ENCODE assay signal across 8 mouse cellular contexts in genomic region chr16:45843351-45843891, GRCm38 (mm10).
A peak's percentile ranks its signal among the peaks of the same experiment; 100 is the strongest.
DNase-seq lines count a peak whose midpoint lies in the region; ATAC-seq lines count a peak whose summit lies in the region.

No protein-coding gene starts in this region.

- H3K36me3 ChIP-seq in heart, embryonic 10.5 days = no peaks in the 10 kb centered on the region
- H3K36me3 ChIP-seq in lung, embryonic 16.5 days (ENCODE audit: control insufficient read depth, insufficient read depth, low read length) = no peaks in the 10 kb centered on the region
- no peaks in the 10 kb centered on the region for H3K36me3 ChIP-seq in stomach, embryonic 15.5 days

- H3K9ac ChIP-seq in lung, embryonic 16.5 days (ENCODE audit: low read length) = peak overlapping the region; percentile 81
- peak overlapping the region; percentile 80 for H3K9ac ChIP-seq in stomach, embryonic 15.5 days

- H3K27me3 ChIP-seq in heart, embryonic 10.5 days (ENCODE audit: insufficient read depth, poor library complexity, severe bottlenecking) = no peaks in the 10 kb centered on the region
- H3K27me3 ChIP-seq in lung, embryonic 16.5 days (ENCODE audit: control insufficient read depth, insufficient read depth, low read depth, low read length) = no peaks in the 10 kb centered on the region
- no peaks in the 10 kb centered on the region for H3K27me3 ChIP-seq in stomach, embryonic 15.5 days (replicated peaks)

- H3K9me3 ChIP-seq in heart, embryonic 10.5 days = no peaks in the 10 kb centered on the region
- H3K9me3 ChIP-seq in lung, embryonic 16.5 days (ENCODE audit: control insufficient read depth, low read length) = no peaks in the 10 kb centered on the region
- H3K9me3 ChIP-seq in stomach, embryonic 15.5 days = no peaks in the 10 kb centered on the region

- H3K4me3 ChIP-seq in heart, embryonic 10.5 days = peak overlapping the region; percentile 74
- peak overlapping the region; percentile 59 for H3K4me3 ChIP-seq in lung, embryonic 16.5 days (ENCODE audit: low read length)
- H3K4me3 ChIP-seq in stomach, embryonic 15.5 days (replicated peaks) = peak overlapping the region; percentile 71

- H3K4me1 ChIP-seq in heart, embryonic 10.5 days = peaks cover 28% of the 10 kb centered on the region
- H3K4me1 ChIP-seq in lung, embryonic 16.5 days (replicated peaks; ENCODE audit: control insufficient read depth, insufficient read depth, low read length) = peaks cover 32% of the 10 kb centered on the region
- H3K4me1 ChIP-seq in stomach, embryonic 15.5 days = peaks cover 6% of the 10 kb centered on the region; the same call in 1 of the 2 replicates

- no peak for DNase-seq in frontal cortex, postnatal 10 days (ENCODE audit: low spot score in 2 of 2)
- peak; percentile 75 for DNase-seq in embryo, embryonic 11 days
- peak; percentile 76 for DNase-seq in heart, embryonic 10.5 days (ENCODE audit: low spot score)
- peak; percentile 56 to 59 for DNase-seq in kidney, adult 8-10 months

- WGBS in heart, embryonic 10.5 days = under 1% methylated on average over 16 of the region's 16 CpGs
- 2% methylated on average over 16 of the region's 16 CpGs for WGBS in lung, embryonic 16.5 days
- WGBS in stomach, embryonic 15.5 days = under 1% methylated on average over 16 of the region's 16 CpGs

- peak; percentile 42 for ATAC-seq in frontal cortex, adult (ENCODE audit: low TSS enrichment)
- peak; percentile 29 for ATAC-seq in lung, embryonic 16.5 days (ENCODE audit: low read depth)
- ATAC-seq in stomach, embryonic 15.5 days (ENCODE audit: insufficient read depth, low FRiP score, low read depth) = no peak
- ATAC-seq in erythroid progenitor cell, adult 5-6 weeks (replicated peaks; ENCODE audit: low FRiP score, poor library complexity, severe bottlenecking) = no peak

- peak overlapping the region; percentile 77 for H3K4me2 ChIP-seq in lung, embryonic 16.5 days (ENCODE audit: low read depth, low read length)
- peak overlapping the region; percentile 90 for H3K4me2 ChIP-seq in stomach, embryonic 15.5 days

- H3K27ac ChIP-seq in heart, embryonic 10.5 days = peak overlapping the region; percentile 93
- peak overlapping the region; percentile 88 for H3K27ac ChIP-seq in lung, embryonic 16.5 days (ENCODE audit: low read length)
- peak overlapping the region; percentile 86 for H3K27ac ChIP-seq in stomach, embryonic 15.5 days

Comparison
In these comparisons a context has a peak if more than half of its experiments do, and no peak if none do; other contexts are left out.
1. ATAC-seq: peak in frontal cortex, adult (single experiment) and lung, embryonic 16.5 days (single experiment); none in stomach, embryonic 15.5 days (single experiment) and erythroid progenitor cell, adult 5-6 weeks (single experiment).
2. DNase-seq: peak in embryo, embryonic 11 days (single experiment), heart, embryonic 10.5 days (single experiment) and kidney, adult 8-10 months (2 of 2); none in frontal cortex, postnatal 10 days (0 of 2).
3. Peak in every context shown above with its lines, with median percentiles within 50 percentile points of each other: H3K27ac ChIP-seq and H3K4me3 ChIP-seq.